Mouse (Mus musculus): Measurements from ENCODE around the gene Akain1.

DNA sequence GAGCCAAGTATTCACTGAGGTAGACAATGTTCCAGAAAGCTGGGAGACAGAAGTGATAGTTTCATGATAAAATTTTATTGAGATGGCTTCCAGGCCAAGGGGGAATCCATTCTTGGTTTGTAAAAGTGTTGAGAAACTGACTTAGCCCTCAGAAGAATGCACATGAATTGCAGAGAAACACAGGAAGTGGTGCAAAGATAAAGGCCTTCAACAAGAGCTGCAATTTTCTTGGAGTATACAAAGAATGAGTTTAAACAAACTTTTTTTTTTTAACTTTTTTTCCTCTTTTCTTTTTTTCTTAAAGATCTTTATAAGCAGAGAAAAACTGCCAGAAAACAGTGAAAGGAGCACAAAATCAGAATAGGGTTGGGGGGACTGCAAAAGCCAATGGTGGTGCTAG lies 23.0 kb upstream of the Akain1 start:
- TF ChIP-seq POLR2A (IDR thresholded peaks at IDR 0.05; ENCODE audit: low read depth, low read length) (no peak), CTCF (IDR thresholded peaks at IDR 0.05; ENCODE audit: extremely low read depth, insufficient read length, insufficient replicate concordance, low read depth, low read length) (no peak)
